Mouse (Mus musculus) lung, postnatal 25 days (tissue): Measurements from ENCODE around the gene Prickle2.

Experiments used
- DNase-seq: peaks from one replicate; pipeline ENCODE4 v3.0.0; 2022; ENCODE audit warnings: low spot score

The Prickle2 gene

DNA sequence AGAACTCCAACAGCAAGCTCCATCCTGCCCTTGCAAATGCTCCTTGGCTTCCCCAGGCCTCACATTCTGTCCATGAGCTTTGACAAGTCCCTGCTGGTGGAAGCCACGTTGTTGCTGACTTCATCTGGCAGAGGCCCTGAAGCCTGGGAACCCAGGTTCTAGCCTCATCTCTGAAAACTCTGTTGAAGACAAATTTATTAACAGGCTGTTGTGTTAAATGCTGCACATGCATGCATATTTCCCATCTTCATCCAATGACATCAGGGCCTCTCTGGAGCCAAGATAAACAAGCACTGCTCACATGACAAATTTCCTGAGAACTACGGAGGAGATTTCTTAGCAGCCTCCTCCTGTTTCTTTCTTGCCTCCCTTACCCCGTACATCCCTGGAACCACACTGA lies 259.3 kb downstream of the Prickle2 start:
- DNase-seq = peak; percentile 51

DNA sequence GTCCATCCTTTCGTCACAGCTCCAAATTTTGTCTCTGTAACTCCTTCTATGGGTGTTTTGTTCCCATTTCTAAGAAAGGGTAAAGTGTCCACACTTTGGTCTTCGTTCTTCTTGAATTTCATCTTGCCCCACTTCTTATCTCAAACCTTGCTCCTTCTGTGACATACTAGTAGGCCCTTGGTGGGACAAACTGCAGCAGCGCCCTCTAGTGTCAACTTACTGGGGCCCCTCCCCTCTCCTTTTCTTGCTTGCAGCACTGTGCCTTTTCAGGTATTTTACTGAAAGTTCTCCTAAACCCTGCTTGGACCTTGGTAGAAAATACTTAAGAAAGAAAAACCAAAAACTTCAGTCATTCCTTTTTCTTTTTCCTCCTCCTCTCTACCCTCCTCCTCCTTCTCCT lies 264.8 kb downstream of the Prickle2 start:
- DNase-seq = peak; percentile 49

DNA sequence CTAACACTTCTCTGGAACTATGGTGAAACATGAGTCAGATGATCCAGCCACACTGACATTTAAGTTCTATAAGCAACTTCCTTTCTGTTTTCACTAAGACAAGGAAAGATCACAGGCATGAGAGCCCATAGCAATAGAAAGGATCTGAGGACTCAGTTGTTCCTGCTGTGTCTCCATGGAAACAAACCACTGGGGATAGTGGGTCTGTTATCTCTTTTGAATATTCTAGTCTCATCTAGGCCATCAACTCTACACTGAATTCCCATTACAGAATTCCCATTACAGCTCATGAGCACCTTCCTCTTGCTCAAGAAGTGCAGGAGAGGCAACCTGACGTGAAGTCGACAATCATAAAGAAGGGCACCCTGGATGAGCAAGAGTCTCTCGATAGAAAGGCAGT lies 265.7 kb downstream of the Prickle2 start:
- no peak for DNase-seq

DNA sequence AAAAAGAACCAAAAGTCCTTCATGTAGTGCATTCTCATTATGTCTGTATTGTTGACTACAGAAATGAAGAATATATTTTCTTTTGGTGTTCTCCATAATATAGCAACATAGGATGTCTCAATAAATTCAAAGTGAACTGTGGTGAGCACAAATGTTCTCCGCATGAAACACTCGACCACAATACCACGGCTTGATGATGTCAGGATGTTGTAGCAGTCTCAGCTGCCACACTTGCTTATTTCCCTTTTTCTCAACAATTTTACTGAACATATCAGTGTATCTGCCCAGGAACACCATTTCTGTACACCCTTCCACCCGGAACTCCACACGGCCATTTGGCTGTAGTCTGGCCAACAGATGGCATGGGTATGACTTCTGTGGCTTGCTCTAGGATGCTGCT lies 273.8 kb downstream of the Prickle2 start:
- no peak for DNase-seq

DNA sequence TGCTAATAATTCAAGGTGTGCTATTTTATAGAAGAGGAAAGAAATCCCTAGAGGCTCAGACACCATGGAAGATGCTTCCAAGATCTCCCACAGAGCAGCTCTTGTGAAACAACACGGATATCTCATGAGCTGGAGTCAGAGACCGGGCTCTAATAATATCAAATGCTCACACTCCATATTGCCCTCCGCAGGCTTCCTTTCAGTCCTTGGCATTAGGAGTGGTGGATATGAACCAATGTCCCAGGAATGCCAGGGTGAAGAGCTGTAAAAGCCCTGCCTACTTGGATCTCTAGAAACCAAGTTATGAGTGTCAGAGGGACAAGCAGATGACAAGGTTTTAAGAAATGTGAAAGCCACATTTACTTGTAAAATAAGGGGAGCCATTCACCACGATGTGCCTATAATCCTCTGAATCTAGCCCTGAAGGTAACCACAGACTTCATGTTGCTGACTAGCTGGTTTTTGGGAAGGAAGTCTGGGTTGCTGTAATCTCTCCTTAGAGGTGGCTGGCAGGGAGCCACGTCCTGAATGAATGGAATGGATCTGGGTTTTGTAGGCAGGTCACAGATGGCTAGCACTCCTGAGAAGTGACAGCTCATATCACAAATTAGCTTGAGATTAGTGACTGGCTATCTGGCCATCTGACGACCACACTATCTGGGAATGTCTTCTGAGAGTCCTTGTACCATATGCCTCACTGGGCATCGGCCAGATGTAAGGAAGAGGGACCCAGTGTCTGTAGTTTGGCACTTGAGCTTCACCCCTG lies 278.4 kb downstream of the Prickle2 start:
- no peak for DNase-seq

DNA sequence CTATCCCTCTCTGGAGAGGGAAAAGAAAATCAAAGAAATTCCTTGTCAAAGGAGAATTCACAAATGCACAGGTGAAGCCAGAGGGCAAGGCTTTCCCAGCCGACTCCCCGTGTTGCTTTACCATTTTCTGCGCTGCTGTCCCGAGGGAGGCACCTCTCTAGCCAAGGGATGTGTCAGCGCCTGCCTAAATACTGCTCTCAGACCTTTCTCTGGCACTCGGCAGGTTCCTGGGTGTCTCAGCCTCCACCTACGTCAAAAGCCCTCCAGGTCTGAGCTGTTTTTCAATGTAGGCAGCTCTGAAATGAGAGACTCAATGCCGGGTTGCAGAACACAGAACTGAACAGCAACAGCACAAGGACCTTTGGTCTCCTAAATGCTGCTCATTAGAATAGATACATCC lies 280.1 kb downstream of the Prickle2 start:
- no peak for DNase-seq

DNA sequence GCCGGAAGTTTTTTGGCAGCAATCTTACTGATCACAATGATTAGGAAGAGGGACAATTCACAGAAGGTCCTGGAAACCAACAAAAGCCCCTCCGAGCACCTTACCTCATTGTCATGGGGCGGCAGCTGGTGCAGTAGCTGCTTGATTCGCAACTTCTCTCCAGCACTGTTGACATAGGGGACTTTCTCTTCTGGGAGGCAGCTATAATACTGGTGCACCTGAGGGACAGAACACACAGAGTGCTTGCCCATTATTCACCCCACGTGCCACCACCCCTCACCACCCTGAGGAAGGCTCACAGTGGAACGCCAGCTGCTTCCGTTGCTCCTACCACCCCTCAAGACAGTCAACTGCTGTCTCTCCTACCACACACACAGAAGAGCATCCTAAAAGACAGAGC lies 280.5 kb downstream of the Prickle2 start:
- no peak for DNase-seq

DNA sequence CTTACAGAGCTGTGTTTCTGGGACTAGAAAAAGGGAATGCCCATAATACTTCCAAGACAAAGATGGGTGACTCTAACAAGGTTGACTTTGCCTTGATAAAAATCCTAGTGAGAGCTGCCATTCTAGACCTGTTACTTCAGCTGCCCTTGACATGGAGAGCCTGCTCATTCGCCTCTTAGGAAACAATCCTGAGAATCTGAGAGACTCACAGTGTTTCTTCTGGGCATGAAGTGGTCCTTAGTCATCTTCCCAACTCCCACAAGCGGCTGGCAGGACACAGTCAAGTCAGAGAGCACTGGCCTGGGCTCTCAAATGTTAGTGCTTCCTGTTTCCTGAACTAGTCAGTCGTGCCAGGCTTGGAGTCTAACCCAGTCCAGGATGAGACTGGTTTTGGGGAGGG lies 281.0 kb downstream of the Prickle2 start:
- DNase-seq = peak; percentile 33

DNA sequence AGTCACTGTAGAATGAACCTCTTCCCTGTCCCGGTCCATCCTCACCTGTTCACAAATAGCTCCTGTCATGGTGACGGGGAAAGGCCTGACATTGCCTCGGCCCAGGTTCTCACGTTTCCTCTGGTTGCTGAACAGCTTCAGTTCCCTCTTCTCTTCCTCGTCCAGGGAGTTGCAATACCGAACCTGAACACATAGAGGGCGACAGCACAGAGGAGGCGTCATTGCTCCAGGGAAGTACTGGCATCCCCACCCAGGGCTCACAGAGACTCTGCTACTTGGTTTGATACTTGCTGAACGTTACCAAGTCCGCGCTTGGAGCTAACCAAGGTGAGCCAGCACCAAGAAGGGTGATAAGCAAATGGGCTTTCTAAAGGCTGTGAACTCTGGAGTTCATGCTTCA lies 283.7 kb downstream of the Prickle2 start:
- peak; percentile 42 for DNase-seq

DNA sequence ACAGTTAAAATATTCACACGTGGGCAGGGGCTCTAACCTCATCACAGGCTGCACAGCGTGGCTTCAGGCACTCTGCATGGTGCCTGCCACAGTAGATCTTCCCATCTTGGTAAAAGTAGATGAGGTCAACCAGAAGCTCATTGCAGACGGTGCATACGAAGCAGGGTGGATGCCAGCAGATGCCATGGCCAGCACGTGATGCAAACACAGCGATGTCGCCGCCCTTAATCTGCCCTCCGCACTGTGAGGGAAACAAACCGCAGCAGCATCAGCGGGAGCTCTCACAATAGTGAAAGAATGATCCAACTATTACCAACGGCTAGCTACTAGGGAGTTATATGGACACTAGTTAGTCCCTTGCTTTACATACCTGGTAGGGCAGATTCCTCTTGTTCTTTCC lies 285.8 kb downstream of the Prickle2 start:
- DNase-seq = no peak

DNA sequence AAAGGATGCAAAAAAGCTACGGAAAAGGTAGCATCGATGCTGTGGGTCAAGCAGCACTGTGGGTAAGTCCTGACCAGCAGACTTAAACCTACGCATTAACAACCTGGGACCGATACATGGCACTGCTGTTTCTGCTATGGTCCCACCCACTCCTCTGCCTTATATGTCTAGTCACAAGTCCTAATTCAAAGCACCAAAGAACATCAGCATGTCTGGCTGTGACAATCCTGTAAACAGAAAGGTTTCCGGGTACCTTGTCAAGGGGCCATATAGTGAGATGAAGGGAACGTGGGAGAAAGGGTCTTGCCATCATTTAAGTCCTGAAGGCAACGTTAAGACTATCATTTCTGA lies 290.6 kb downstream of the Prickle2 start:
- DNase-seq = no peak

DNA sequence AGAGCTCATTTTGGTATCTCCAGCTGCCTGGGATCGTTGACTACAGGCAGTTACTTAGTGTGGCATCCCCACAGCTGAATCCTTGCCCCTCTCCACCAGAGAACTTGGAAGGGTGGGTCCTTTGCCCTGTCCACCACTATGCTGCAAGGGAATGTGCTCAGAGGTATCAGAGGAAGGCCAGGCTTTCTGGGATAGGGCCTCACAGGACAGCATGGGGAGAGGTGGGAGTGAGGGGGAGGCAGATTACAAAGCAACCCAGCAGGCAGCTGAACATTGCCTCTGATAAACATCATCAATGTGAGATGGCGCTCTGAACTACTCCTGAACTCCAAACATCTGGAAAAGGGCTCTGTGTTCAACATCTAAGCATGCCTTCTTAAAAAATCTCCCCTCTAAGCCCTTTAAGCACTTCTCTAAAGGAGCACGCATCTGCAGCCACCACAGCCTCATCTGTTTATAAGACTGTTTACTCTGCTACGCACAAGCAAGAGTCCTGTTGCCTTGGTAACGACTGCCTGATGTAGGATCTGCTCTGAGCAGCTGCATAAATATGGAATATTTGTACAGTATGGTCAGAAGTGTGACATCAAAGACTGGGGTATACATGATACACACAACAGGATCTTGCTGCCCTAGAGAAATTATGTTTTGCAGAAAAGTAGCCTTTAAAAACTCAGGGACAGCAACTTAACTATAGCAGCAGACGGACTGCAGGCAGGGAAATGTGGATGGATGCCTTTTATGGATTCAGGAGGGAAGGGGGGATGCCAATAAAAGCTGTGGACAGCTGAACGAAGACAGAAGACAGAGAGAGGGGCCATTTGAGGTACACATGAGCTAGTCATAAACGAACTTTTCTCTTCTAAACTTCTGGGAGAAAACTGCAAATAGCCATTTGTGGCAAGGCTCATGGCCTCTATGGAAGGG lies 291.2 kb downstream of the Prickle2 start:
- DNase-seq = no peak

DNA sequence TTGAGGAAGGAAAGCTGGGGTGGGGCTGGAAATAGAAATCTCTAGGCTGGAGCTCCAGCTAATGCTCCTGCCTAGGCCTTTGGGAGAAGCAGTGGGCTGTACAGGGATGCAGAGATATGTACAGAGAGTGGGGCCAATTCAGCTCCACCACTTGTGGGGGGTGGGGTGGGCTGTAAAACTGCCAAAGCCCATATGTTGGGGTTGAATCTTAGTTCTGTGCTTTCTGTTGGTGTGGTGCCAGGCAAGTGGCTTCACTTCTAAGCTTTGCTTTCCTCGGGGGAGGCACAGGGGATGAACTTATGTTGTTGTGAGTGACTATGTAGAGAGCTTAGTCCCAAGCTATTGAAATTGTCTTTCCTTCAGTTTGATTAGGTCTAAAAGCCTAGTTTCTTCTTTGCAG lies 292.0 kb downstream of the Prickle2 start:
- no peak for DNase-seq

DNA sequence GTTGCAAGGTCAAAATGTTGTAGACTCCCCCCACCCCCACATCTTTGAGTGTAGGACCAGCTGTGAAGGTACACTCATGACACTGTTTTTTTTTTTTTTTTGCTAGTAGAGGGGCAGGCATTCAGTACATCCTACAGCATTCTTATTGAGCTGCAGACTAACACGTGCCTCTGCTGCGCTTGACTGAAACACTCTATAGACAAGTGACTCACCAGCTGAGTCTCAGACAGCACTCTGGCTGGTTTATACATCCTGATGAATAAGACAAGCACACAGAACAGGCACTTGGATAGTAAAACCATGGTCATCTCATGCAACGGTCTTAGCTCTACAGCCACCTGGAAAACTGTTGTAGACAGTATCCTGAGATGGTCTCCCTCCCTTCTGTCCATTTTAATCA lies 296.2 kb downstream of the Prickle2 start:
- no peak for DNase-seq

DNA sequence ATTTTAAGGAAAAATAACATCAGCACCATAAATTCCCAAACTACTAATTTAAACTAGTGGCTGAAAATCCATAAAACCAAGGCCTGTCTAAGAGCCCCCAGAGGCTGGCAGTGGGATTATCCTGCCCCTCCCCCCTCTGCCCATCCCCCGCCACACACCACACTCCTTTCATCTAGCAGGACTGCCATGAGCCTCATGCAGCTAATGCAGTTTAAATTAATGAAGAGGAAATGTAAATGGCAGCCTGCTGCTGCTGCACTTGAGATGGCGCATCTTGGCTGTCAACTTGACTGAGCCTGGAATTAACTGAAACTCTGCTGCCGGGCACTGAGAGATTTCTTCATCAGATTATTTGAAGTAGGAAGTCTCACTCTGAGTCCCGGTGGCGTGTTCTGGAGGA lies 298.7 kb downstream of the Prickle2 start:
- DNase-seq = no peak

DNA sequence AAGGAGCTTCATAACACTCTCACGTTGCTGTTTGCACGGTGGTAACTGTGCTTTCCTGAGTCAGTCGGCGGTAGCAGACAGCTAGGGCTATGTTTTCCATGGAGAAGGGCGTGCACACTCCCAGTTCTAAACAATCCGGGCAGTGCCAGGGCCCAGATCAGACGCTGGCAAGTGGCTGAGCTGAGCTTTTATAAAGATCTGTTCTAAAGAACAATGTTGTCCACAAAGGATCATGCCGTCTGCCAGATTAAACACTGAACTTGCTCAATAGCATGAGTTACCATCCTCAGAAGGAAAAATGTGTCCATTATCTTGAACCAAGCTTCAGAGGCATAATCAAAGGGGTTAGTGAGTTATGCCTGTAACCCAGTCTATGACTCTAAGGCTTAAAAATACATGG lies 300.4 kb downstream of the Prickle2 start:
- peak; percentile 23 for DNase-seq

DNA sequence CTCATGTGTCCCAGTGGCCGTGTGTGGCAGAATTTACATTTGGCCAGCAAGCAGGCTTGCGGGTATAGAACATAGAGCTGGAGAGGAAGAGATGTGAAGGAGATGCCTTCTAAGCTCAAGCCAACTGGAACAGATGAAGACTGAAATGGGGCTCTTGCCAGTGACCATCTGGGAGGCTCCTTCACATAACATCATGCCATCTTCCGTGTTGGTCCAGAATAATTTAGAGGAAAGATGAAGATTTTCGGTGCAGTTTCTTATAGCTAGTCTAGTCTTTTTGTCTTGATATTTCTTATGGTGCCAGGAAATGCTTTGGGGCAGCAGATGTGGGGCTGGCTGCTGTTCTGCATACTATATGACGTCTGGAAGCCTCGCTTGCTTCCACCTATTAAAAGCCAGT lies 308.1 kb downstream of the Prickle2 start:
- no peak for DNase-seq

DNA sequence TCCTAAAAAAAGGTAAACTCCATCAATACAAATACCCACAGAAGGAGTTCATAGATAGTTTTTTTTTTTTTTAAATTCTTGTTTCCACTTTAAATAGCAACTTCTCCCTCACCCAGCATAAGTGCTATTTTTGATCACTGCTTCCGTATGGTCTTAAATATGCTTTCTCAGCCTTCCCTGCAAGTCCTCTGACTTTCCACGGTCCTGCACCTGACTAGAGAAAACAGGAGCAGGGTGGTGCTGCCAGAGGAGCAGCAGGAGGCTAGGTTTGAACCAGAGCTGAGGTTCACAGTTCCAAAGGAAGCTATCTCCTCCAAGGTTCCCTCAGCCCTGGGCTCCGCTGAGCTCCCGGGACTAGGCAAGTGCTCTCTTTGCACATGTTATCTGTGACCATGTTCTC lies 310.4 kb downstream of the Prickle2 start:
- DNase-seq = no peak

DNA sequence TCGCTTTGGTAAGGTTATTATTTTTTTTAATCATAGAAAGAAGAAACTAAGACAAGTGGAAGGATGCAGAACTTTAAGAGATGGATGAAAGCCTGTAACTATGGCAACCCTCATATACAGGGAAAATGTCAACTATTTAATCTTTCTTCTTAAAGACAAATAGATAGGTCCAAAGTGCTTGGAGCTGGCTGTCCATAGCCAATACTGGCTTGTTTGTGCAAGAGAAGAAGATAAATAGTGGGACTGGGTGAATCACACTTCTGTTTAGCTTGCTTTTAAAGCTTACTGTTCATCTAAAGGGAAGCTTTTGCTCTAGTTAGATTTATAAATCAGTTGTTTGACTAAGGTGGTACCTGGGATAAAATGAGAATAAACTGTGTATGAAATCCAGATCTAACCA lies 310.8 kb downstream of the Prickle2 start:
- no peak for DNase-seq

DNA sequence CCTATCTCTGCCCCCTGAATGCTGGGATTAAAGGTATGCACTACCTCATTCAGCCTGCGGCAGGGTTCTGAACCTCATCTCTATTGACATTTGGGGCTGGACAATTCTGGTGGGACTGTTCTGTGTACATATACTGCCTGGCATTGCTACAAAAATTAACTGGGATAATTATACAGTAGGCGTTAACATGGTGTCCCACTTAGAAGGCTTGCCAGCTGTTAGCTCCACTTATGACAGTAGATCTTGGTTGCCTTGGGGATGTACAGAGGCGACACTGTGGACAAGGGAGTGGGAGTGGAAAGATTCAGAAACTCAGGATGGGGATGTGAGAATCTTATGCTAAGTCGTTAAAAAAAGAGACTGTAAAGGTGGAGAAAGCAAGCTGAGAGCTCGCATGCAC lies 311.3 kb downstream of the Prickle2 start:
- DNase-seq = no peak

DNA sequence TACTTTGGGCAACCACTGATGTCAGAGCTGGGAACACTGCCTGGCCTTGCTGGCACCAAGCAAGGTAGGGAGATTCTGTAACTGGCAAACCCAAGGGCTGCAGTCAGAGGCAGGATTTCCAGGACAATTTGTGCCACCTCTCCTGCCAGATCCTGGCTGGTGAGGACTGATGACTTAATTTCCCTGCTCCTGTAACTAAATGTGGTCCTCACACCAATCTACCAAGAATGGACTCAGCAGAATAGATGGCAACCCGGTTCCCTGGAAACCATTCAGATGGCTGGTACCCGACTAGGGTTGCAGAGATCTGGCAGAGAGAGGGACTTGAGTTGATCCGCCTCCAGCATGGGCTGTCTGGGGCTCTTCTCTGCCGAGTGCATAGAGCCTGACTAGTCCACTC lies 315.6 kb downstream of the Prickle2 start:
- no peak for DNase-seq

DNA sequence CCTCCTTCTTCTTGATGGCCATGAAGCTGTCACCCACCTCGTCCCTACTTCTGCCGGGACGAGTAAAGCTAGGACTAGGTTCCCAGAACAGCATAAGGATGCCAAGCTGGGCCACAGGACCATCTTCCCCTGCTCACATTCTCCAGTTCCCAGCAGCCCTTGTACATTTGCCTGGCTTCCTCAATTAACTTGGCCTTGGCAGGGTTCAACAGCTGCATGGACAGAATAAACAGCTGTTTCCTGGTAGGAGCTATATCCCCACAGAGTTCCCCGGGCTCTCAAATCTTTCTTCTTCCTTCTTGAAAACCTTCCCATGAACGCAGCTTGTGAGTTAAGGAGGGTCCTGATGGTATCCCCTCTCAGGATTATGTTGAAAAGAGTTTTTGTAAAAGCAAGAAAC lies 317.3 kb downstream of the Prickle2 start:
- DNase-seq = no peak

DNA sequence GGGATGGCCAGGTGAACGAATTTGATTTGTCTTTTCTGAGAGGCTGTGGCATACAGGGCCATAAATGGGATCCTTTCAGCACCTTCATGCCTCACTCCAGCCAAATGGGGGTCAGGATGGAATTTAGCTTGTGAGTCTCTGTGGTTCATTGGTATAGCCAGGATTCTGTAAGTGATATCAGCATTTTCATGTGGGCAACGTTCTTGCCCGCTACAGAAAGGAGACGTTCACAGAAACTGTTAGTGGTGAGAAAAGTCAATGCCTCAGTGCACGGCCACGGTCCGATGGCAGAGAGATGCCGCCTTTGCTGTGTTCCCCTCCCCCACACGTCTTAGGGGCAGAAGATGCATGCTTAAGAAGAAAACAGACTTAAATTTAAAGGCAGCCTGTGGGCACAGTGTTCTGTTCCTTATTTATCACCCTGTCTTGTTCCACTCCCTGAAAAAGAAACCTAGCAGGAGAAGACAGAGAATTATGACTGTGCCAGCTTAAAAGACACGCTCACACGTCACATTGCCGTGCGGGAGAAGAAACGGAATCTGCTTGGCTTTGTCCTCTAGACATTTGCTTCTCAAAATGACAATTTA lies 322.7 kb downstream of the Prickle2 start:
- no peak for DNase-seq
